In genomic region chr11:85894731-85895545, GRCm38 (mm10) we compare ENCODE assay signal across 7 mouse cellular contexts. TPM values are rescaled to one million over a fixed set of nuclear protein-coding genes. Genes with fewer than 3 reads are reported as not detected.
A peak's percentile ranks its signal among the peaks of the same experiment; 100 is the strongest.
DNase-seq lines count a peak whose midpoint lies in the region; ATAC-seq and TF ChIP-seq lines count a peak whose summit lies in the region.

No protein-coding gene starts in this region.

- peak overlapping the region; percentile 28 to 41; a peak in 3 of 4 replicates for H3K4me3 ChIP-seq in ES-E14 (ENCODE audit: insufficient read depth in 1 of 2, low read depth in 1 of 2, low read length in 2 of 2, poor library complexity in 1 of 2, severe bottlenecking in 1 of 2)
- peak overlapping the region; percentile 29 to 37 for H3K4me3 ChIP-seq in heart, embryonic 14.5 days (ENCODE audit: control insufficient read depth in 1 of 2, insufficient read depth in 1 of 2, low read depth in 1 of 2, low read length in 2 of 2)
- peak overlapping the region; percentile 34 for H3K4me3 ChIP-seq in liver, embryonic 12.5 days
- no peak overlapping the region; the same call in 1 of the 2 replicates for H3K4me3 ChIP-seq in neural tube, embryonic 11.5 days (ENCODE audit: low read depth, low read length)

- under 1% methylated on average over 43 of the region's 43 CpGs for WGBS in heart, embryonic 14.5 days
- WGBS in liver, embryonic 12.5 days (ENCODE audit: insufficient replicate concordance): 3% methylated on average over 43 of the region's 43 CpGs
- under 1% methylated on average over 43 of the region's 43 CpGs for WGBS in neural tube, embryonic 11.5 days

- H3K9me3 ChIP-seq in ES-E14 (ENCODE audit: control insufficient read depth, insufficient read depth, low read depth, low read length): no peaks in the 10 kb centered on the region
- H3K9me3 ChIP-seq in heart, embryonic 14.5 days (ENCODE audit: control insufficient read depth, low read length): no peaks in the 10 kb centered on the region
- no peaks in the 10 kb centered on the region for H3K9me3 ChIP-seq in liver, embryonic 12.5 days (replicated peaks)
- no peaks in the 10 kb centered on the region for H3K9me3 ChIP-seq in neural tube, embryonic 11.5 days (ENCODE audit: control insufficient read depth, low read length)

- ATAC-seq in heart, embryonic 14.5 days (ENCODE audit: insufficient number of reproducible peaks, insufficient read depth, low FRiP score, low read depth): no peak
- ATAC-seq in liver, embryonic 12.5 days: no peak
- ATAC-seq in neural tube, embryonic 11.5 days (ENCODE audit: insufficient read depth, low FRiP score, low TSS enrichment): no peak

- peaks cover 2 to 11% of the 10 kb centered on the region in 2 experiments; a peak in 2 of 4 replicates for H3K4me1 ChIP-seq in ES-E14 (ENCODE audit: control insufficient read depth in 2 of 2, insufficient read depth in 2 of 2, low read length in 2 of 2, poor library complexity in 1 of 2)
- peaks cover 7 to 17% of the 10 kb centered on the region in 2 experiments; a peak in 3 of 4 replicates for H3K4me1 ChIP-seq in heart, embryonic 14.5 days (ENCODE audit: control insufficient read depth in 2 of 2, insufficient read depth in 2 of 2, low read length in 2 of 2)
- H3K4me1 ChIP-seq in liver, embryonic 12.5 days: peaks cover 5% of the 10 kb centered on the region; the same call in 1 of the 2 replicates
- H3K4me1 ChIP-seq in neural tube, embryonic 11.5 days (ENCODE audit: control insufficient read depth, insufficient read depth, low read length): peaks cover 5% of the 10 kb centered on the region; the same call in 1 of the 2 replicates

- H3K9ac ChIP-seq in ES-E14 (ENCODE audit: insufficient read depth, low read depth, low read length, poor library complexity, severe bottlenecking): no peak overlapping the region
- peak overlapping the region; percentile 60 for H3K9ac ChIP-seq in heart, embryonic 14.5 days (ENCODE audit: low read length)
- no peak overlapping the region for H3K9ac ChIP-seq in liver, embryonic 12.5 days
- no peak overlapping the region for H3K9ac ChIP-seq in neural tube, embryonic 11.5 days (ENCODE audit: low read length)

- H3K4me2 ChIP-seq in heart, embryonic 14.5 days (ENCODE audit: low read length): peak overlapping the region; percentile 71
- peak overlapping the region; percentile 55 for H3K4me2 ChIP-seq in liver, embryonic 12.5 days
- H3K4me2 ChIP-seq in neural tube, embryonic 11.5 days (ENCODE audit: low read depth): peak overlapping the region; percentile 39

- H3K27ac ChIP-seq in ES-E14 (ENCODE audit: insufficient read depth, low read depth, low read length, poor library complexity, severe bottlenecking): no peak overlapping the region
- no peak overlapping the region for H3K27ac ChIP-seq in heart, embryonic 14.5 days (replicated peaks in 1 of 2; ENCODE audit: control insufficient read depth in 1 of 2, insufficient read depth in 1 of 2, low read depth in 2 of 2, low read length in 2 of 2)
- no peak overlapping the region for H3K27ac ChIP-seq in liver, embryonic 12.5 days
- H3K27ac ChIP-seq in neural tube, embryonic 11.5 days (ENCODE audit: low read depth, low read length): no peak overlapping the region

- H3K27me3 ChIP-seq in heart, embryonic 14.5 days (ENCODE audit: control insufficient read depth, insufficient read depth, low read length): peaks cover 96% of the 10 kb centered on the region
- H3K27me3 ChIP-seq in liver, embryonic 12.5 days (replicated peaks): peaks cover 100% of the 10 kb centered on the region
- H3K27me3 ChIP-seq in neural tube, embryonic 11.5 days (ENCODE audit: control insufficient read depth, insufficient read depth, low read length): peaks cover 88% of the 10 kb centered on the region

- H3K36me3 ChIP-seq in ES-E14 (ENCODE audit: control insufficient read depth, insufficient read depth, low read length, poor library complexity, severe bottlenecking): no peaks in the 10 kb centered on the region
- H3K36me3 ChIP-seq in heart, embryonic 14.5 days (ENCODE audit: control insufficient read depth, insufficient read depth, low read length): no peaks in the 10 kb centered on the region
- no peaks in the 10 kb centered on the region for H3K36me3 ChIP-seq in liver, embryonic 12.5 days
- H3K36me3 ChIP-seq in neural tube, embryonic 11.5 days (ENCODE audit: control insufficient read depth, insufficient read depth, low read length): no peaks in the 10 kb centered on the region

- in situ Hi-C loops in ES-E14 (cut with MboI; ENCODE audit: low sequenced_read_pairs in 2 of 2, unreplicated experiment in 2 of 2): loop anchor here in 1 of 2 experiments (5.0 kb wide), 1 partner anchor 1368 kb away; the partner anchor contains the start of gene Lhx1

- no peak for DNase-seq in ES-E14 (ENCODE audit: low read depth, low spot score)
- peak; percentile 31 for DNase-seq in adrenal gland, postnatal 25 days
- DNase-seq in neural tube, embryonic 11.5 days (ENCODE audit: low spot score): peak; percentile 55
- no peak for DNase-seq in right cerebral cortex, postnatal 36 days (ENCODE audit: low spot score in 2 of 2)
- no peak for DNase-seq in layer of hippocampus, adult 11-12 months (ENCODE audit: low spot score)

TF ChIP-seq in ES-E14, 5 proteins besides CTCF, POLR2A, EP300 and RAD21:
- TF ChIP-seq CHD2 (IDR thresholded peaks at IDR 0.05; ENCODE audit: low read depth, low read length) (no peak), ZNF384 (IDR thresholded peaks at IDR 0.05; ENCODE audit: low read depth, low read length) (no peak), HCFC1 (IDR thresholded peaks at IDR 0.05; ENCODE audit: borderline replicate concordance, insufficient read depth, low read length) (no peak), ZC3H11A (IDR thresholded peaks at IDR 0.05; ENCODE audit: borderline replicate concordance, low read depth, low read length) (no peak), MAFK (IDR thresholded peaks at IDR 0.05; ENCODE audit: insufficient read depth, low read depth, low read length) (no peak)

RNA-seq across cellular contexts. Expression of gene Tbx4, which starts 8.7 kb away (rescaled TPM):
- total RNA-seq in ES-E14 (2012; rRNA removed): 0.76 and 0.85 TPM in 2 replicates
- not detected in 2 replicates for total RNA-seq in adrenal gland, postnatal 25 days (2021)
- polyA plus RNA-seq in heart, embryonic 14.5 days (2014; fragmentation: Nextera tagmentation; extraction: Ambion mirVana): 0.11 and 0.23 TPM in 2 replicates
- 0.12 and 0.35 TPM in 2 replicates for polyA plus RNA-seq in liver, embryonic 12.5 days (2016; fragmentation: Nextera tagmentation; extraction: Ambion mirVana)
- polyA plus RNA-seq in neural tube, embryonic 11.5 days (2014; fragmentation: Nextera tagmentation; extraction: Ambion mirVana): 0.20 and 0.24 TPM in 2 replicates

RNA-seq across cellular contexts. Expression of gene Gm11444, which starts 44.8 kb away (rescaled TPM):
- total RNA-seq in ES-E14 (2012; rRNA removed): not detected in 2 replicates
- not detected in 2 replicates for total RNA-seq in adrenal gland, postnatal 25 days (2021)
- polyA plus RNA-seq in heart, embryonic 14.5 days (2014; fragmentation: Nextera tagmentation; extraction: Ambion mirVana): not detected in 2 replicates
- not detected in 2 replicates for polyA plus RNA-seq in liver, embryonic 12.5 days (2016; fragmentation: Nextera tagmentation; extraction: Ambion mirVana)
- polyA plus RNA-seq in neural tube, embryonic 11.5 days (2014; fragmentation: Nextera tagmentation; extraction: Ambion mirVana): not detected in 2 replicates

Comparison
In these comparisons a context has a peak if more than half of its experiments do, and no peak if none do; other contexts are left out.
1. DNase-seq: peak in adrenal gland, postnatal 25 days (single experiment) and neural tube, embryonic 11.5 days (single experiment); none in ES-E14 (single experiment), right cerebral cortex, postnatal 36 days (0 of 2) and layer of hippocampus, adult 11-12 months (single experiment).
2. Peak in every context shown above with its lines, with median percentiles within 50 percentile points of each other: H3K4me2 ChIP-seq.